Mouse (Mus musculus) intestine, postnatal 0 days (tissue): ENCODE results near the gene Mylip. TPM values are rescaled to one million over a fixed set of nuclear protein-coding genes. Genes with fewer than 3 reads are reported as not detected.

Experiments
- ATAC-seq: fragments of 200-750 bp; cut with Nextera tagmentation; 2 replicates; pipeline ENCODE4 v1.8.0; 2017; ENCODE audit warnings: mild to moderate bottlenecking, moderate TSS enrichment, moderate library complexity
- H3K27ac ChIP-seq: fragments of 300-500 bp; sonication (generic); 2 replicates; pipeline ENCODE4 v1.5.1; 2014; ENCODE audit warnings: mild to moderate bottlenecking, low read depth, low read length, moderate library complexity
- H3K27me3 ChIP-seq: fragments of 300-500 bp; sonication (generic); replicated peaks from 2 replicates; pipeline ENCODE4 v1.6.1; 2014; ENCODE audit warnings: low read length, mixed read lengths; ENCODE audit not compliant: control insufficient read depth, insufficient read depth
- H3K36me3 ChIP-seq: fragments of 300-500 bp; sonication (generic); 2 replicates; pipeline ENCODE4 v1.6.1; 2014; ENCODE audit warnings: mild to moderate bottlenecking, moderate library complexity; ENCODE audit not compliant: control insufficient read depth, insufficient read depth
- H3K4me1 ChIP-seq: fragments of 300-500 bp; sonication (generic); replicated peaks from 2 replicates; pipeline ENCODE4 v1.6.1; 2014; ENCODE audit warnings: antibody characterized with exemption, low read length, mixed read lengths; ENCODE audit not compliant: control insufficient read depth, insufficient read depth
- H3K4me2 ChIP-seq: fragments of 300-500 bp; sonication (generic); replicated peaks from 2 replicates; pipeline ENCODE4 v1.6.1; 2014; ENCODE audit warnings: low read depth, mild to moderate bottlenecking, moderate library complexity
- H3K4me3 ChIP-seq: fragments of 300-500 bp; sonication (generic); 2 replicates; pipeline ENCODE4 v1.5.1; 2014; ENCODE audit warnings: low read depth, low read length
- H3K9ac ChIP-seq: fragments of 300-500 bp; sonication (generic); 2 replicates; pipeline ENCODE4 v1.6.1; 2014; ENCODE audit warnings: mild to moderate bottlenecking, low read depth, low read length
- H3K9me3 ChIP-seq: fragments of 300-500 bp; sonication (generic); 2 replicates; pipeline ENCODE4 v1.6.1; 2016; ENCODE audit warnings: mixed run types; ENCODE audit not compliant: control insufficient read depth
- CTCF ChIP-seq: sonication (generic); IDR thresholded peaks from 2 replicates; pipeline ENCODE4 v1.5.1; 2016; ENCODE audit warnings: low read depth, mild to moderate bottlenecking, control low read depth, antibody characterized with exemption, moderate library complexity
- WGBS: fragments of 180-500 bp; shearing (Covaris S2); extraction: QIAGEN DNeasy Blood & Tissue Kit; methylation state at CpG from one replicate; pipeline ENCODE4 v1.1.7; 2014; 5-methylcytosine and 5-hydroxymethylcytosine counted together
- polyA plus RNA-seq: library from polyadenylated mRNA; unstranded; fragments of >200 nt; fragmentation: Nextera tagmentation; extraction: Ambion mirVana; gene quantifications from 2 replicates; pipeline ENCODE4 v1.2.1, GENCODE M21; 2015

Gene Mylip
- polyA plus RNA-seq, 1 experiment from 2014 or later = 2.1 TPM

GRCm38 (mm10) chr13:45438853-45439252, 49.3 kb downstream of the Mylip start:
- H3K36me3 ChIP-seq = no peaks in the 10 kb centered on the region
- H3K4me3 ChIP-seq = no peak overlapping the region
- TF ChIP-seq CTCF = no peak
- H3K4me2 ChIP-seq = no peak overlapping the region
- no peak for ATAC-seq
- H3K27ac ChIP-seq = no peak overlapping the region
- no peak overlapping the region for H3K9ac ChIP-seq
- no peaks in the 10 kb centered on the region for H3K27me3 ChIP-seq
- H3K4me1 ChIP-seq = no peaks in the 10 kb centered on the region
- 60% methylated on average over 6 of the region's 6 CpGs for WGBS
- H3K9me3 ChIP-seq = no peaks in the 10 kb centered on the region

DNA sequence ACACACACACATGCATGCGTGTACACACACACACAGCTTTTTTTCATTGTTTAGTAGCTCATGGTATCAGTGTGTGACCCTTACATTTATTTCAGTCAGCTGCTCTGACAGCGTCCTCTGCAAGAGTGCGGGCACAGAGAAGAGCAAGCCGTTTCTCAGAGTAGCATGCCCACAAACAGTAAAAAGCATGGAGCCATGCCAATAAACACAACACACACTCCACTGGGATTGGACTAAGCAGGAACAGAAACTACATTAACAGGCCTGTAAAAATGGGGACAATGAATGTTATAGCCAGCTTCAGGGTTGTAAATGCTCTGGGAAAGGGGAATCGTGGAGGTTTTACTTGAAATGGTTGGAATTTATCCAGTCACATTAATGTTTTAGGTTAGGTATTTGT, 50.7 kb downstream of the Mylip start:
- Histone ChIP-seq H3K4me1 (no peaks in the 10 kb centered on the region), H3K9ac (no peak overlapping the region), H3K9me3 (no peaks in the 10 kb centered on the region), H3K36me3 (no peaks in the 10 kb centered on the region), H3K27me3 (no peaks in the 10 kb centered on the region), H3K4me3 (no peak overlapping the region), H3K27ac (no peak overlapping the region), H3K4me2 (no peak overlapping the region)
- no peak for ATAC-seq
- TF ChIP-seq CTCF = no peak
- 71% methylated on average over 5 of the region's 5 CpGs for WGBS

- peak; percentile 74 for ATAC-seq
- Histone ChIP-seq H3K9ac (no peak overlapping the region), H3K4me1 (no peaks in the 10 kb centered on the region), H3K4me3 (no peak overlapping the region), H3K4me2 (peak overlapping the region; percentile 18; the same call in 1 of the 2 replicates), H3K36me3 (no peaks in the 10 kb centered on the region), H3K9me3 (no peaks in the 10 kb centered on the region), H3K27ac (no peak overlapping the region), H3K27me3 (no peaks in the 10 kb centered on the region)
- peak; percentile 87 for TF ChIP-seq CTCF
- WGBS = 14% methylated on average over 4 of the region's 4 CpGs
Measured at GRCm38 (mm10) chr13:45442451-45442850, 52.9 kb downstream of the Mylip start.

DNA sequence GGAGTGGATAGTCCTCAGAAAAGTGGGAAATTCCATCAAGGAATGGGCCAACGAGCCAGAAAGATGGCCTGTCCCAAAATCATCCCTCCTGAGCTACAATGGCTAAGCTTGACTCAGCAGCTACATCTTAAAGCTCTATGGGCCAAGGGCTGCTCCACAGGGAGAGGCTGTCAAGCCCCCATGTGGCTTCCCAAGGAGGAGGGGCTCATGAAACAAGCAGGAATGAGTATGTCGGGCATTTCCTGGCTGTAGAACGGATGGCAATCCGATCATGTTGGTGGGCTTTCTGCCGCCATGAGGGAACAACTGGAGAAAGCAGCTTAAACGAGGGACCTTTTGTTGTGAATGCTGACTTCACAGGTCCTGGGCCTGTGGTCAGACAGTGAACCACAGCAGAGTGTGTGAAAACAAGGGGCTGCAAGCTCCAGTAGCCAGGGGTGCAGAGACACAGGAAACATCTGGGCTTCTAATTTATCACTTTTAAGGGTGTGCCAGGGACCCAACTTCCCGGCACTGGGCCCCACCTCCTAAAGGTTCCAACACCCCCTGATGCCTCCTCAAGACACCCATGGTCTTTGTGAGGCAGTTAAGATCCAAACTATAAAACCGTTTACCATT, 53.5 kb downstream of the Mylip start:
- Histone ChIP-seq H3K36me3 (no peaks in the 10 kb centered on the region), H3K9me3 (no peaks in the 10 kb centered on the region), H3K27me3 (no peaks in the 10 kb centered on the region), H3K9ac (no peak overlapping the region), H3K4me1 (no peaks in the 10 kb centered on the region), H3K4me2 (no peak overlapping the region), H3K4me3 (no peak overlapping the region), H3K27ac (no peak overlapping the region)
- ATAC-seq = no peak
- WGBS = 67% methylated on average over 8 of the region's 8 CpGs
- TF ChIP-seq CTCF = no peak

DNA sequence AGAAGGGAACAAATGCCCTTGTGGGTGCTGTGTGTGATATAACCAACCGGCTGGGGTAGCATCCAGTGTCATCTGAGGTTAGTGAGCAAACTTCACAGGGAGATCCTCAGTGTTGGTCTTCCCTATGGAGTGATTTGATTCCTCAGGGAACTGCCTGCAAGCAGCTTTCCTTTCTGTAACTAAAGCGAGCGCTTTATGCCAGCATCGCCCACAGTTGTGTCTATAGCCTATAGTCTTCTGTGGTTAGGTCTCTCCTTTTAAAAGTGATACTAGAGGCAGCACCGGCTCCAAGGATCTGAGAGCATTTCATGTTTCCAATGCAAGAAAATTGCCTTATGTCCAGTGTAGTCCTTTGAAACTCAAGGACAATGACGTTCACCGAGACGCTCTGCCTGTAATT, 54.7 kb downstream of the Mylip start:
- Histone ChIP-seq H3K27ac (no peak overlapping the region), H3K4me1 (no peaks in the 10 kb centered on the region), H3K36me3 (no peaks in the 10 kb centered on the region), H3K4me3 (no peak overlapping the region), H3K27me3 (no peaks in the 10 kb centered on the region), H3K4me2 (no peak overlapping the region), H3K9ac (no peak overlapping the region), H3K9me3 (no peaks in the 10 kb centered on the region)
- WGBS = 74% methylated on average over 8 of the region's 8 CpGs
- no peak for TF ChIP-seq CTCF
- ATAC-seq = no peak

DNA sequence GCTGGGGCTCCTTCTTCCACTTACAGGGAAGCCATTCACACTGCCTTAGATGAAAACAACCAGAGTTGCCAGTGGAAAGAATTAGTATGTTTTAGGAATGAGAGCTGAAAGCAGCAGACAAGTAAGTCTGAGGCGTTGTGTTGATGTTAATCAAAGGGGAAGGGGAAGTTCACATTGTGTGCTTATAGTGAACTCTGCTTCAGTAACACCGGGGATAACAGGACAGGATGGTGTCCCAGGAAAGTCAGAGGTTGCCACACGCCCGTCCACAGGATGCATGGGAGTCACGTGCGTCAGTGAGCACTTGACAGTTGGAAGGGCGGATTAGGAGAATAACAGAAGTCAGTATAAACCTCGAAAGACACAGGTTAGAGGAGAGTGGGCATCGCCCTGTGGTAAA, 55.1 kb downstream of the Mylip start:
- Histone ChIP-seq H3K4me3 (no peak overlapping the region), H3K9ac (no peak overlapping the region), H3K27me3 (no peaks in the 10 kb centered on the region), H3K4me1 (no peaks in the 10 kb centered on the region), H3K27ac (no peak overlapping the region), H3K36me3 (no peaks in the 10 kb centered on the region), H3K9me3 (no peaks in the 10 kb centered on the region), H3K4me2 (no peak overlapping the region)
- no peak for TF ChIP-seq CTCF
- 60% methylated on average over 9 of the region's 9 CpGs for WGBS
- ATAC-seq = no peak

DNA sequence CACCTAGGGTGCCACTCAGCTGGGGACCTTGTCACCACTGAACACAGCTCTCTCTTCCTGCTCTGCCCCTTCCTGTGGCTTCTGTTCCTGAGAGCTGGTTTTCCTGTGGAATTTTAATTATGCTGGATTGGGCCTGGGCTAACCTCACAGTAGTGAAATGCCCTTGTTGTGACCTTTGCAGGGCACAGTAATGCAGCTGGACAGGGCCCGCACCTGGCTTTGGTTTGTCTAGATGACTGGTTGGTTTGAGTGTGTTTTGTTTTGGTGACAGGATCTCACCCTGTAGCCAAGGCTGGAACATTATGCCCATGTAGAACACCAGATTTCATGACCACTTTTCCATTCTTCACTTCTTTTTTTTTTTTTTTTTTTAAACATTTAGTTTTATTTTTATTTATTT, 57.1 kb downstream of the Mylip start:
- Histone ChIP-seq H3K4me2 (no peak overlapping the region), H3K4me1 (no peaks in the 10 kb centered on the region), H3K27me3 (no peaks in the 10 kb centered on the region), H3K36me3 (no peaks in the 10 kb centered on the region), H3K9me3 (no peaks in the 10 kb centered on the region), H3K4me3 (no peak overlapping the region), H3K27ac (no peak overlapping the region), H3K9ac (no peak overlapping the region)
- 89% methylated on average over 1 of the region's 1 CpGs for WGBS
- no peak for TF ChIP-seq CTCF
- no peak for ATAC-seq
